Mouse (Mus musculus): ENCODE results near the gene Rsph3b. TPM values are rescaled to one million over a fixed set of nuclear protein-coding genes. Genes with fewer than 3 reads are reported as not detected.
"Not testable (repeated sequence)": the region's sequence is repeated elsewhere in the genome, so short reads cannot be mapped to it uniquely, and the experiment has no call there.

The Rsph3b gene
- polyA plus RNA-seq, 1 experiment from 2014 or later = 41.6 TPM

DNA sequence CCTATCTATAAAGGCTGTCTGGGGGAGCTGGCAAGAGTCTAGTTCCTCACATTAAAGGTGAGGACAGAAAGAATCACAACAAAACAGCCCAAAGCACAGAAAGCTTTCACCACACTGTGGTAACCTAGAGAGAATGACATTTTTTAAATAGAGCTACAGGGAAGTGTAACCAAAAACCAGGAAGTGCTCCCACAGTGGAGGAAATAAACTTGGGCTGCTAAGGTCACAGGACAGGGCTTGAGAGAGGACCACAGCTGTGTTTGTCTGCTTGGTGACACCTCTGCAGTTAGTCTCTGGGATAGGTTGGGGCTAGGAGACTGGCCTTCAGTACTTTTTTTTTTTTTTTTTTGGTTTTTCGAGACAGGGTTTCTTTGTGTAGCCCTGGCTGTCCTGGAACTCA is 19.2 kb upstream of the Rsph3b start:
- not testable (repeated sequence) for ATAC-seq (ENCODE audit: low FRiP score, low read depth); H3K27ac ChIP-seq; H3K9me3 ChIP-seq; H3K4me3 ChIP-seq; H3K27me3 ChIP-seq (replicated peaks); H3K4me1 ChIP-seq; H3K9ac ChIP-seq; H3K4me2 ChIP-seq (replicated peaks); H3K36me3 ChIP-seq
- WGBS = 38% methylated on average over 1 of the region's 1 CpGs

DNA sequence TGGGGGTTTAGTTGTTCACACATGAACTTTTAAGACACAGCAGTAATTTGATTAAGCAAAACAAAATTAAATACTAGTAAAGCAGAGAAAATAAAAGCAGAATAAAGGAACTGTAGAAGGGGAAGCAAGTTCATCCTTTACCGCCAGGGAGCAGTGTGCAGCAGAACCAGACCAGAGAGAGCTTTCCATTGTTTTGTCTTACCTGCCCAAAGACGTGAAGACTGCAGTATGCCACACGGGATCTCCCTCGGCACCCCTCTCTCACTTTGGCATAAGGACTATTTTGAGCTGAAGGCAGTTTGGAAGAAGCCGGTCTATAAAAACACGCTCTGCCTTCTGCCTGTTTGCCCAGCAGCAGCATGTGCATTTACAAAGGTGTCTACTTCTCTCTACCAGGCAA is 16.9 kb upstream of the Rsph3b start:
- ATAC-seq (ENCODE audit: low FRiP score, low read depth); H3K4me3 ChIP-seq; H3K36me3 ChIP-seq; H3K27ac ChIP-seq; H3K9me3 ChIP-seq; H3K9ac ChIP-seq; H3K27me3 ChIP-seq (replicated peaks); H3K4me1 ChIP-seq; H3K4me2 ChIP-seq (replicated peaks): not testable (repeated sequence)
- WGBS = 25% methylated on average over 6 of the region's 6 CpGs

DNA sequence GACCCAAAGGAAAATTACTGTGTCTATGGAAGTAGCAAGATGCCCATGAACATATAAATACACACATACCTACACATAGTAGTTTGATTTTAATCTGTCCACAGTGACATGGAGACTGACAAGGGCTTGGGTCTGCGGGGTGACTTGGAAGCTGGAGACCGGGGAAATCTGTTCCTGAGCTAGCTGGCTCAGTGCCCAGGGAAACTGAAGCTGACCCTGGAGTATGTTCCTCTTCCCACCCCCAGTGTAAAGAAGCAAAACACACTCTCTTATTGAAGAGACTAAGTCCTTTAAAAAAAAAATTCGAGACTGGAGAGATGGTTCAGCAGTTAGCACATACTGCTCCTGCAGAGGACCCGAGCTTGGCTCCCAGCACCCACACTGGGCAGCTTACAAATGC is 14.5 kb upstream of the Rsph3b start:
- not testable (repeated sequence) for H3K4me3 ChIP-seq; ATAC-seq (ENCODE audit: low FRiP score, low read depth); H3K27ac ChIP-seq; H3K9ac ChIP-seq; H3K4me2 ChIP-seq (replicated peaks); H3K36me3 ChIP-seq; H3K27me3 ChIP-seq (replicated peaks); H3K9me3 ChIP-seq; H3K4me1 ChIP-seq
- whole genome bisulfite sequencing = 80% methylated on average over 4 of the region's 4 CpGs

DNA sequence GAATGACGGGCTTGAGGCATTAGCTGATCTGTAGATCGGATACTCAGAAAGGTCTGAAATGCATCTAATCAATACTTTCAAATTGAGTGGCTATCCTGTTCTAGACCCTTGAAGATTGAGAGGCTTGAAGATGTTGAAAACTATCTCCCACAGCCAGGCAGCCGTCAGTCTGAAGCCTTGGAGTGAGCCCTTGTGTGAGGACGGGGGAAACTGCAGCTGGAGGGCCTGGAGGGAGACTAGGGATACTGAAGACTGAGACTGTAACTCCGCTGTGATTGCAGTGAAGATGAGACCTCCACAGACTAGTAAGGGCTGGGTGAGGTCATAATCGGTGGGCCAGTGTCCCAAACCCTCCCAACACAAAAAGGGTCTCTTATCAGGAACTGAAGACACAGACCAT is 13.9 kb upstream of the Rsph3b start:
- not testable (repeated sequence) for H3K4me2 ChIP-seq (replicated peaks); H3K9me3 ChIP-seq; H3K27me3 ChIP-seq (replicated peaks); H3K27ac ChIP-seq; ATAC-seq (ENCODE audit: low FRiP score, low read depth); H3K36me3 ChIP-seq; H3K9ac ChIP-seq; H3K4me3 ChIP-seq; H3K4me1 ChIP-seq
- 80% methylated on average over 4 of the region's 6 CpGs for WGBS

DNA sequence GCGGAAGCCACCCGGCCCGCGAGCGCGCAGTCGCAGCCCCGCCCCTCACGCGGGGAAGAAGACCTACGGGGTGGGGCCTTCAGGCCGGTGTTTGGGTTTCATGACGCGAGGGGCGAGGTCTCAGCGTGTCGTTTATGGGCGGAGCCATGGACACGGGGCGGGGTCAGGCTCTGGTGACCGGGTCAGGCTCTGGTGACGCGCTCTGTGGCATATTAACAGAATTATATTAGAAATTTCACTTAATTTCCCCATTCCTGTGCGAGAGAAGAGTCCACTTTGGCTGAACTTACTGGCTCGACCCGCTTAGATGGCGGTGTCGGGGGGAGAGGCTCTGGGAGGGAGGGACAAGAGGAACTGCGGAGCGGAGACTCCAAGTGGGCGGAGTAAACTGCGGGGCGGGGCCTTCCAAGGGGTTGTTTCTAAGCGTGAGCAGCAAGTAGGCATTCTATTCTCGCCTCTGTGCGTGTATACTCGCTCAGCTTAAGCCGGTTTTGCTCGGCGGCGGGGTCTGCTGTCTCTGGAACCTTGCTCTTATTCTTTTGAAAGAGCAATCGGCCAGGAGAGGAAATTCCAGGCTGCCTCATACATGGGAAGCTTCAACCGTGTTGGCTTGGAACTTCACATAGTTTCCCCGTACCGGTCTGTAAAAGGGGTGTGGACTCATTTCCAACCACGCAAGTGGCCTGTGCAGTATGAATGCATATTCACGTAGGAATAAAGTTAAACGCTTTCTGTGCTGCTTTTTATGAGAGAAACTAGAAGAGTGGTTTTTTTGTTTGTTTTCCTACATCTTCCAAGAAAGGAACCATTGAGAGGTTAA is 12.9 kb upstream of the Rsph3b start:
- H3K4me3 ChIP-seq; H3K4me1 ChIP-seq; H3K36me3 ChIP-seq; H3K9me3 ChIP-seq; H3K27ac ChIP-seq; H3K27me3 ChIP-seq (replicated peaks); H3K9ac ChIP-seq: not testable (repeated sequence)
- peak overlapping the region; percentile 44 for H3K4me2 ChIP-seq (replicated peaks)
- WGBS = under 1% methylated on average over 20 of the region's 48 CpGs
- peak; percentile 97 for ATAC-seq (ENCODE audit: low FRiP score, low read depth)

DNA sequence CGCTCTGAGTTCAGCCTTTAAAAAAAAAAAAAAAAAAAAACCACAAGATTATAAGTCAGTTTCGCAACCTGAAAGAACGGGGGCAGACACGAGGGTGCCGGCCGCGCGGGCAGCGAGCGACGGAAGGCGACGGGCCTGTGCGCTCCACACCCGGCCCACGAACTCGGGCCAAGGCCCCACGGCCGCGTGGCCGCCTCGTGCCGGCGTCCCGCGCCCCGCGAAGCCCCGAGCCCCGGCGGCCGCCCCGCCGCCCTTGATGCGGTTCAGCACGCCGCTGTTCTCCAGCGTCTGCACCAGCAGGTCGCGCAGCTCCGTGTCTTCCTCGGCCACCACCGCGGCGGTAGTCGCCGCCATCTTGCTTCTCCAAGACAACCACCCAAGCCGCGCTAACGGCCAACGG is 12.3 kb upstream of the Rsph3b start, which contains the start of gene Tagap1:
Gene Tagap1 (minus strand): TSS at position 381 of the 400 bp plus-strand sequence.
- whole genome bisulfite sequencing = 1% methylated on average over 45 of the region's 51 CpGs
- peak within 1 kb of the TSS; percentile 62; the same call in 1 of the 2 replicates for H3K9ac ChIP-seq
- H3K4me3 ChIP-seq = peak within 1 kb of the TSS; percentile 55
- not testable (repeated sequence) for H3K9me3 ChIP-seq; H3K27ac ChIP-seq; H3K27me3 ChIP-seq (replicated peaks); H3K4me1 ChIP-seq; ATAC-seq (ENCODE audit: low FRiP score, low read depth); H3K36me3 ChIP-seq
- peak within 1 kb of the TSS; percentile 52 for H3K4me2 ChIP-seq (replicated peaks)

DNA sequence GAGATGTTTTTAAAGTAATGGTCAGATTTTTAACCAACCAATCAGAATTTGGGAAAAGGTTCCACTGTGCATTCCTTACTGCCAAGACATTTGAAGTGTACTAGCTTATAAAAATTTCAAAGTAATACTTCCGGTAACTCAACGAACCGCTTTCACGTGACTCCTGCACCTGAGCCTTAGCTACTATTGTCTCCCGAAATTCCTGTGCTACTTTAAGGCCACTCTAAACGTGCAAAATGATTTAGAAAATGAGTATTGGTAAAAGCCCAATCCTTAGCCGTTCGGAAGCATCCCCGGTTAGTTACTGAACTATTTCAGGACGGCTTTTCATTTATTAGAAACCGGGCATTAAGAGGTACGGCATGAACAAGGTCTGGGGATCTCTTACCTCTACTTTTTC is 11.9 kb upstream of the Rsph3b start:
- not testable (repeated sequence) for H3K9ac ChIP-seq; H3K4me1 ChIP-seq; H3K9me3 ChIP-seq; H3K27ac ChIP-seq; H3K36me3 ChIP-seq; H3K27me3 ChIP-seq (replicated peaks); ATAC-seq (ENCODE audit: low FRiP score, low read depth)
- H3K4me2 ChIP-seq (replicated peaks) = peak overlapping the region; percentile 52
- under 1% methylated on average over 12 of the region's 12 CpGs for WGBS
- peak overlapping the region; percentile 55 for H3K4me3 ChIP-seq

DNA sequence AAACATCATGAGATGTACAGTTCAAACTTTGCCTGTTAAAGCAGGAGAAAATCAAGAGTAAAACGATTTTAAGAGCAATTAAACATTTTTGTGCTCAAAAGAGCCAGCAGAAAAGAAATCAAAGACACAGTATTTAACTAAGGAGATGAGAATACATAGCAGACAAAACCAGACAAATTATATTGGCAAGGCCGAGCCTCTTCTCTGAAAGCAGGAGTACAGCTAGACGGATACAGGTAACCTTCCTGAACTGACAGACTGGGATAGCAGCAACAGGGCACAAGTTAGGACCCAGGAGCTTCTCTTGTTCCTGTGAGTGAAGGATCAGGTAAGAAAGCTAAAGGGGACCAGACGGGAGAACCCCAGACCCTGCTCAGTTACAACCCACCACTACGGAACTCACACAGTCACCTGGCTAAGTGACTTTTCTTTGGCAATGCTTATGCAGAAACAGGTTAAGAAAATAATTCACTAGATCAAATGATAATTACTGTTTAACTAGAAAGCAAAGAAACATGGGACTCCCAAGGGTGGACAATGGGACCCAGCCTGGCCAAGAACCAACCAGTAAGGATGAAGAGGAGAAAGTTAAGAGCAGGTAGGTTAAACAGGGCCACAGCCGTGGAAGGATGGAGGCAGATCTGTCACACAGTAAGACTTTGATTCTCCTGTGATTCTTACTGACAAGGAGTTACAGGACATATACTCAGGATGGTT is 11.2 kb upstream of the Rsph3b start:
- ATAC-seq (ENCODE audit: low FRiP score, low read depth); H3K4me1 ChIP-seq; H3K27ac ChIP-seq; H3K36me3 ChIP-seq; H3K9me3 ChIP-seq; H3K27me3 ChIP-seq (replicated peaks); H3K9ac ChIP-seq: not testable (repeated sequence)
- WGBS = 68% methylated on average over 5 of the region's 6 CpGs
- Histone ChIP-seq H3K4me3 (peak overlapping the region; percentile 55; the same call in 1 of the 2 replicates), H3K4me2 (replicated peaks) (peak overlapping the region; percentile 52)

DNA sequence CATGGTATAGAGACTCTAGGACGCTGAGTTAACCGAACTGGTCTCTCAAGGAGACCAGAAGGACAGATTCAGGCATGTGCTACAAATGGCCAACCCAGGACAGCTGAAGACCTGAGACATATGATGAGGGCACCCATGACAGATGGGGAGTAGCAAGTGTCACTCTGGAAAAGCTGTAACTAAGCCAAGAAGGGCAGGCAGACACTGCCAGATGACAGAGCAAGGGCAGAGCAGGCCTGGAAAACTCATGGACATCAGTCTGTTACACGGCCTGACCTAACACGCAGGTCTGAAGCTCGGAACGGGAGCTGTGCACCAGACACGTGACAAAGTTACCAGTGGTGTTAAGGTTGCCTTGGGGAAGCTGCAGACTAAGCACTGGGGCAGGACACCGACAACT is 10.4 kb upstream of the Rsph3b start:
- not testable (repeated sequence) for H3K27me3 ChIP-seq (replicated peaks); ATAC-seq (ENCODE audit: low FRiP score, low read depth); H3K36me3 ChIP-seq; H3K4me1 ChIP-seq; H3K9ac ChIP-seq; H3K4me3 ChIP-seq; H3K4me2 ChIP-seq (replicated peaks); H3K27ac ChIP-seq; H3K9me3 ChIP-seq
- WGBS = 88% methylated on average over 7 of the region's 8 CpGs

DNA sequence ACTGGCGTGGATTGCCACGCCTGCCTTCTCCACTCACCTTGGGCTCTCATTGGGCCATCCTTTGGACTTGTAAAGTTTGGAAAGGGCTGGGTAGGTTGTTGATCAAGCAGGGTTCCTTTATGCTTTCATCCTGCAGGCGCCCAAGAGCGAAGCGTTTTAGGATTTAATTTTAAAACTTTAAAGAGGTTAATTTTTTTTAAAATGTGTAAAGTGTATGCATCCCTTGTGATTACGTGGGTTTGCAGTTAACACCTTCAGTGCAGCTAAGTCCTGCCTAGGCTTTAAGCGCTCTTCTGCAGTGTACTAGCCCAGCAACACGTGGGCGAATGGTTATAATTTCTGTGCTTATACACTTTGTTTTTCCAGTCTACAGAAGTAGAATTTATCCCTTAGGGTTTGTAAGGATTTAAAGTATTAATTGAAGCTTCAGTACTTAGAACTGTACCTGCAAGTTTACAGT is 317 bp upstream of the Rsph3b start:
- not testable (repeated sequence) for H3K27me3 ChIP-seq (replicated peaks); H3K27ac ChIP-seq; H3K36me3 ChIP-seq; H3K4me1 ChIP-seq; H3K9me3 ChIP-seq
- peak; percentile 55; the same call in 1 of the 2 replicates for ATAC-seq (ENCODE audit: low FRiP score, low read depth)
- H3K4me2 ChIP-seq (replicated peaks) = peak overlapping the region; percentile 66
- WGBS = 18% methylated on average over 9 of the region's 9 CpGs
- peak overlapping the region; percentile 56 for H3K9ac ChIP-seq
- peak overlapping the region; percentile 53 for H3K4me3 ChIP-seq

DNA sequence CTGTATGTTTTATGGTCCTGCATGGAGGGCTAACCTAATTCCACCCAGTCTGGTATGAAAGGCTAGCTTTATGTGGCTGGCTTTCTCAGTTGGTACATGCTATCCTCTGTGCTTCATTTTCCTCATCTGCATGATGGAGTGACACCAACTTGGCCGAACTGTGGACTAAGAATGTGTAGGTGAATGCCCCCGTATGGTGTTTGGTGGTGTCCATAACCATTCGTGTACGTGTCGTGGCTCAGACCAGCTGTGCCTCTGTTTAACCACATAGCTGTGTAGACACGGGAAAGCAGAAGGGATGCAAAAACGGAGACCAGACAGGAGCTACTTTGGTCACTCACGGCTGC is 872 bp downstream of the Rsph3b start:
- H3K9me3 ChIP-seq; H3K4me1 ChIP-seq; H3K27ac ChIP-seq; H3K9ac ChIP-seq; H3K27me3 ChIP-seq (replicated peaks); H3K36me3 ChIP-seq: not testable (repeated sequence)
- Histone ChIP-seq H3K4me3 (peak overlapping the region; percentile 53), H3K4me2 (replicated peaks) (peak overlapping the region; percentile 66)
- WGBS = no CpG with 5 or more reads among the region's 8 CpGs
- peak; percentile 37 for ATAC-seq (ENCODE audit: low FRiP score, low read depth)

DNA sequence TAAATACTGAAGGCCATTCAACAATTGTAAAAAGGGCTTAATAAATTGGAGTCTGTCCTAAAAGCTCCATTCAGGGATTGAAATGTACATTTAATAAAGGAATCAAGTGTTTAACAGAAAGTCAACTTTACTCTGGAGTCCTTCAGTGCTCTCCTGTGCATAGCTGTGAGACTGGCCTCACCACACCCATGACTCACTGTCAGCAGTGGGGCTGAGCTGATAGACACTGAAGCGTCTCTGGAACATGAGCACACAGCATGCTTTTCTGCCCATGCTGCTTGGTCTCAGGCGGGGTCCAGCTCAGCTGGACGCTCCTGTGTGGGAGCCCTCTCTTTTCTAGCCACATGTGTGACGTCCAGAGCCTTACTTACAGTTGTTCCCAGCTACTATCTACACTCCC is 5.9 kb downstream of the Rsph3b start:
- WGBS = no CpG with 5 or more reads among the region's 4 CpGs
- not testable (repeated sequence) for H3K9me3 ChIP-seq; ATAC-seq (ENCODE audit: low FRiP score, low read depth); H3K27me3 ChIP-seq (replicated peaks); H3K9ac ChIP-seq; H3K27ac ChIP-seq; H3K4me3 ChIP-seq; H3K4me2 ChIP-seq (replicated peaks); H3K4me1 ChIP-seq; H3K36me3 ChIP-seq

DNA sequence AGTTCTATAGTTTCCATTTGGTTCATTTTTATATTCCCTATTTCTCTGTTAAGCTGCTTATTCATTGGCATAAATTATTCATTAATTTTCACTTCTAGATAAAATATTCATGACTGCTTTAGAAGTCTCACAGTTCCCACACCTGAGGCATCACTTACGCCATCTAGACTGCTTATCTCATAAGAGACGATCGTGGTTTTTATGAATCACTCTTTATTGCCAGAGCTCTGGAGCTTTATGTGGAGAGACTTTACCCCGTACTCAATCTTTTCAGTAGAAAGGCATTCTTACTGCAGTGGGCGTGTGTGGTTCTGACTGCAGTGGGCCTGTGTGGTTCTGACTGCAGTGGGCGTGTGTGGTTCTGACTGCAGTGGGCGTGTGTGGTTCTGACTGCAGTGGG is 16.9 kb downstream of the Rsph3b start:
- not testable (repeated sequence) for H3K9ac ChIP-seq; H3K9me3 ChIP-seq; ATAC-seq (ENCODE audit: low FRiP score, low read depth); H3K36me3 ChIP-seq; H3K27ac ChIP-seq; H3K4me3 ChIP-seq; H3K4me1 ChIP-seq; H3K4me2 ChIP-seq (replicated peaks); H3K27me3 ChIP-seq (replicated peaks)
- 94% methylated on average over 7 of the region's 7 CpGs for WGBS

Data from neural tube, embryonic 12.5 days (tissue).